Mouse (Mus musculus) left cerebral cortex, adult 11 months (tissue): ENCODE measurements around the gene Copg2.
A peak's percentile ranks its signal among the peaks of the same experiment; 100 is the strongest.
"Not testable (repeated sequence)": the region's sequence is repeated elsewhere in the genome, so short reads cannot be mapped to it uniquely, and the experiment has no call there.

Experiments used
- DNase-seq: peaks from one replicate; pipeline ENCODE4 v3.0.0; 2022; ENCODE audit warnings: low spot score

Gene Copg2

GRCm38 (mm10) chr6:30813626-30814025, 83.0 kb downstream of the Copg2 start:
- DNase-seq, result no peak

- DNase-seq, result no peak
Measured at GRCm38 (mm10) chr6:30805053-30805752, 91.4 kb downstream of the Copg2 start.

GRCm38 (mm10) chr6:30804389-30805052, 92.1 kb downstream of the Copg2 start:
- peak; percentile 21 for DNase-seq

GRCm38 (mm10) chr6:30802915-30803314, 93.7 kb downstream of the Copg2 start:
- not testable (repeated sequence) for DNase-seq

- DNase-seq, result no peak
Measured at GRCm38 (mm10) chr6:30751209-30751608, 145.4 kb downstream of the Copg2 start.

- DNase-seq, result no peak
Measured at GRCm38 (mm10) chr6:30750482-30750881, 146.1 kb downstream of the Copg2 start.

- DNase-seq, result no peak
Measured at GRCm38 (mm10) chr6:30749892-30750291, 146.7 kb downstream of the Copg2 start.

GRCm38 (mm10) chr6:30749042-30749689, 147.4 kb downstream of the Copg2 start:
- no peak for DNase-seq

- no peak for DNase-seq
Measured at GRCm38 (mm10) chr6:30748358-30748910, 148.2 kb downstream of the Copg2 start.

GRCm38 (mm10) chr6:30747631-30748357, 148.8 kb downstream of the Copg2 start:
- DNase-seq, result no peak

- no peak for DNase-seq
Measured at GRCm38 (mm10) chr6:30745591-30745990, 151.0 kb downstream of the Copg2 start.

- DNase-seq, result no peak
Measured at GRCm38 (mm10) chr6:30744846-30745245, 151.7 kb downstream of the Copg2 start.

- DNase-seq, result no peak
Measured at GRCm38 (mm10) chr6:30739177-30739747, 157.3 kb downstream of the Copg2 start.

- DNase-seq, result no peak
Measured at GRCm38 (mm10) chr6:30738464-30739006, 158.1 kb downstream of the Copg2 start.

- peak; percentile 55 for DNase-seq
Measured at GRCm38 (mm10) chr6:30737548-30738463, 158.8 kb downstream of the Copg2 start.

- peak; percentile 51 for DNase-seq
Measured at GRCm38 (mm10) chr6:30736864-30737547, 159.6 kb downstream of the Copg2 start.

GRCm38 (mm10) chr6:30736372-30736762, 160.2 kb downstream of the Copg2 start:
- no peak for DNase-seq

GRCm38 (mm10) chr6:30735728-30736371, 160.7 kb downstream of the Copg2 start:
- no peak for DNase-seq
